Mouse (Mus musculus) kidney, adult 9 months (tissue): ENCODE measurements at regions not wholly inside any gene's neighbourhood (a gene's known extent, or its start where the extent isn't known, plus 50 kb on each side); places are given as distances from the start of the nearest gene placed in this dataset.

ENCODE experiments used
- DNase-seq: peaks from one replicate; pipeline ENCODE4 v3.0.0; 2022

- no peak for DNase-seq
These were observed 84.3 kb upstream of the Rbpj start for GRCm38 (mm10) chr5:53381492-53382199.

DNA sequence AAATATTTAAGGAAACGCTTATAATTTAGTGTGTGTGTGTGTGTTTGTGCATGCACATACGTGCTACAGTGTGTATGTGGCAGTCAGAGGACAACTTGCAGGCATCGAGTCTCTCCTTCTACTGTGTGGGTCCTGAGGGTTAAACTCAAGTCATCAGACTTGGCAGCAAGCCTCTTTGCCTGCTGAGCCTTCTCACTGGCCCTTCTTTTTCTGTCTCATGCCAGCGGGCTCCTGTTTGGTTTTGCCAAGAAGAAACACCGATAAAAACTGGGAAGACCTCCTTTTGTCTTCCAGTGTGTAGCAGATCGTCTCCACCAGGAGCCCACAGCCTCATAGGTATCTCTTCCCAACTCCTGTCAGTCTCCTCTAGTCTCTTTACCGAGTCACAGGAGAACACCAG, 81.9 kb upstream of the Rbpj start:
- DNase-seq = no peak

DNA sequence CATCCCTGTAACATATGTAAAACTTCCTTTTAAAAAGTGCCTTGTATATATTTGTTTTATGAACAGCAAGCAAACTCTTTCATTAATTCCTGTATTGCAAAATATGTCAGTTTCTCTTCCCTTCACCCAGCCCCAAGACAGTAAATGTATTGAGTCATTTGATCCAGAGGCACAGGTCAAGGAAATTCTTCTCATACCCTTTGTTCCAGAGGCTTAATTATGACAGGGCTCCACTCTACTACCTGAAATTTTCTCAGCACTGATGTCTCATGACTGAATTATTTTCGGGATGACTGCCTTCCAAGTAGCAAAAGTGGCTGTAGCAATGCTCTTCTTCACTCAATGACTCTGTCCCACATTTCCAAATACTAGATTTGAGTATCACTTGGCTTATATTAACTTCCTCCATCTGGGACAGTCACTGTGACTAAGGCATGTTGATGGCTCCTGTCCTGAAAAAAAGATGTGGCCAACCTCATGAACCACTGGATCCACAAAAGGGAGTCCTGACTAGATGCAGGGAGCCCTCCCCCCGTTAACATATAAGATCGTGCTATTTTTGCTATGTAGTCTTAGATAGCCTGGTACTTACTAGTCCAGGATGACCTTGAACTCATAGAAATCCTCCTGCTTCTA, 80.3 kb upstream of the Rbpj start:
- DNase-seq = no peak

GRCm38 (mm10) chr5:53393571-53393970, 72.4 kb upstream of the Rbpj start:
- no peak for DNase-seq

- no peak for DNase-seq
These were observed 71.4 kb upstream of the Rbpj start for GRCm38 (mm10) chr5:53394560-53394959.

GRCm38 (mm10) chr5:53398428-53399058, 67.4 kb upstream of the Rbpj start:
- DNase-seq = no peak

GRCm38 (mm10) chr5:53401093-53401492, 64.9 kb upstream of the Rbpj start:
- no peak for DNase-seq

- DNase-seq = no peak
These were observed 63.9 kb upstream of the Rbpj start for GRCm38 (mm10) chr5:53402022-53402421.

DNA sequence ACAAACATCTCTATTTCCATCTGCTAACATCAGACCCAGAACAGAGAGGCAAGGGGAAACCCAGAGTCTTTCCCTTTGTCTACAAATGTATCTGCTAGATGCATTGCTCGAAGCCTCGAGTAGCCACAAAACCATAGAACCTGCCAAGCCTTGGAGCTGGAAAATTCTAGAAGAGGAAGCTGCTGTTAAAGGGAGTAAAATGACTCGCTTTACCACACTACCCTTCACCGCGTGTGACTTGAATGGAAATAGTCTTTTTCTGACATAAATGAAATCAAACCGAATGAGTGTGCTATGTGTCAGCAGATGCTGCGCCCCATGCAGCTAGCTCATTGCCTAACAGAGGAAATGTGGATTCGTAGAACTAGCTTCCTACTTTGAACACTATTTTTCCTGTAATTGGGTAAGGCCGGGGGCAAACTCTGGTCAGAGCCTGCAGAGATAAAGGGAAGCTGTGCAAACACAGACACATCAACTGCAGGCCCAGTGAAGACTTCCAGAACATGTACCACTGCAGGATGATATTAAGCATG, 63.3 kb upstream of the Rbpj start:
- no peak for DNase-seq

- no peak for DNase-seq
These were observed 60.0 kb upstream of the Rbpj start for GRCm38 (mm10) chr5:53405929-53406328.

- no peak for DNase-seq
These were observed 58.3 kb upstream of the Rbpj start for GRCm38 (mm10) chr5:53407646-53408045.

DNA sequence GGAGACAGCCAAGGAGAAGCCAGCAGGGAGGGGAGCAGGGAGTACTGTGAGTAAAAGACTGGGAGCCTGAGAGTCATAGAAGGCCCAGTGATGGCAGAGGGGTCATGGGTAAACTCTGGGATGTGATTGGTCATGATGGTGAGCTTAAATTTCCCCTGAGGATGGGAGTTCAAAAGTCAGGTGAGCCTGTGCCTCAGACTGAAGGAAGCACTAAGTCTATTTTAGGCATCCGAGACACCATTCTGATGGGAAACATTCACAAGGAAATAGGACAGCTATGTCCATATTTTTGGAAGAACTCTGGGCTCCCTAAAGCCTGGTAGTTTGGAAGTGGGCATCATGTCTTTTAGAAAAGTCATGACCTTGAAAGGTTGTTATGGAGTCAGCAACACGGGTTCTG, 57.7 kb upstream of the Rbpj start:
- no peak for DNase-seq

DNA sequence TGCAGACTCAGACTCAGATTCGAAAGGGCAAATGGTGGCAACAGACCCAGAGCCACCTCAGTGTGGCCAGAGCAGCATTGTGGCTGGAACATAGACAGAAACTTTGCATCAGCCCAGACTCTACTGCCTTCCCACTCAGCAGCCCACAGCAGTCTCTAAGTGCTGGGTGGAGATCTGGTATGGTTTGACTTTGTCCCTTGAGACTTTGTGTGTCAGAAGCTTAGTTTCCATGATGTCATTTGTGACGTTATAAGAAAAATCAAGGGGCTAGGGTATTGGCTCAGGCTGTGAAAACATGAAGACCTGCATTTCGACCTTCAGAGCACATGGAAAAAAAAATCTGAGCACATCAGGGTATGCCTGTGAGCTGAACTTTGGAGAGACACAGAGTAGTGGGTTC, 56.2 kb upstream of the Rbpj start:
- DNase-seq = no peak

- DNase-seq = no peak
These were observed 53.4 kb upstream of the Rbpj start for GRCm38 (mm10) chr5:53412391-53413075.

- DNase-seq = no peak
These were observed 52.3 kb upstream of the Rbpj start for GRCm38 (mm10) chr5:53413677-53414076.

DNA sequence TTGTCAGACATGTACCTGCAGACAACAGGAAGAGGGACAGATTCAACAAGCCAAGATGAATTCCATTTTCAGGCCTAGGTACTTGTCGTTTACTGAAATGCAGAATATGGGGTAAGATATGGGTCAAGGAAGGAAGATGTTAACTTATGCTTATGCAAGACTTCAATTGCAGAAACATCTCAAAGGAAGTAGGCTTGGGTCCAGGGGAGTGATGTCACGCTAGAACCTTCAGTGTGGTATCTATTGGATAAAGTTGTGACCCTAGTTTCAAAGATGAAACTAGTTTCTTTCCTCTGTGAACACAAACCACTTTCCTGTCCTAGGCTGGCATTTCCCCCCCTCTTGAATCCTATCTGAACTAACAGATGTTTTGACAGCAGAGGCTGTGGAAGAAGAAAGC, 50.5 kb upstream of the Rbpj start:
- DNase-seq = no peak
